Mouse (Mus musculus): ENCODE results near the gene Tmprss11g. TPM values are rescaled to one million over a fixed set of nuclear protein-coding genes. Genes with fewer than 3 reads are reported as not detected.

Gene Tmprss11g
- total RNA-seq (2014; fragmentation: Nextera tagmentation): not detected in 2 replicates
- not detected in 2 replicates for total RNA-seq (2017)

- no peak for ATAC-seq (replicated peaks; ENCODE audit: poor library complexity, severe bottlenecking)
Measured at GRCm38 (mm10) chr5:86518500-86518899, at the start of gene Tmprss11g. TSS of gene Tmprss11g (minus strand) at chr5:86518600.

- ATAC-seq (replicated peaks; ENCODE audit: poor library complexity, severe bottlenecking): no peak
Measured at GRCm38 (mm10) chr5:86546693-86547092, 28.3 kb upstream of the Tmprss11g start.

GRCm38 (mm10) chr5:86540601-86541000 lies 22.2 kb upstream of the Tmprss11g start:
- ATAC-seq (replicated peaks; ENCODE audit: poor library complexity, severe bottlenecking): no peak

GRCm38 (mm10) chr5:86528725-86529124 lies 10.3 kb upstream of the Tmprss11g start:
- ATAC-seq (replicated peaks; ENCODE audit: poor library complexity, severe bottlenecking): no peak

GRCm38 (mm10) chr5:86511538-86511937 lies 6.9 kb downstream of the Tmprss11g start:
- ATAC-seq (replicated peaks; ENCODE audit: poor library complexity, severe bottlenecking): no peak

GRCm38 (mm10) chr5:86493453-86493852 lies 24.9 kb downstream of the Tmprss11g start:
- ATAC-seq (replicated peaks; ENCODE audit: poor library complexity, severe bottlenecking): no peak

GRCm38 (mm10) chr5:86482562-86482961 lies 35.8 kb downstream of the Tmprss11g start:
- ATAC-seq (replicated peaks; ENCODE audit: poor library complexity, severe bottlenecking): no peak

GRCm38 (mm10) chr5:86482031-86482430 lies 36.4 kb downstream of the Tmprss11g start:
- ATAC-seq (replicated peaks; ENCODE audit: poor library complexity, severe bottlenecking): no peak

- ATAC-seq (replicated peaks; ENCODE audit: poor library complexity, severe bottlenecking): no peak
Measured at GRCm38 (mm10) chr5:86473859-86474258, 44.5 kb downstream of the Tmprss11g start.

- ATAC-seq (replicated peaks; ENCODE audit: poor library complexity, severe bottlenecking): no peak
Measured at GRCm38 (mm10) chr5:86468890-86469289, 49.5 kb downstream of the Tmprss11g start, which contains the start of gene Tmprss11a. TSS of gene Tmprss11a (minus strand) at chr5:86468990.

- ATAC-seq (replicated peaks; ENCODE audit: poor library complexity, severe bottlenecking): no peak
Measured at GRCm38 (mm10) chr5:86439306-86439705, 79.1 kb downstream of the Tmprss11g start.

GRCm38 (mm10) chr5:86438548-86438947 lies 79.9 kb downstream of the Tmprss11g start:
- ATAC-seq (replicated peaks; ENCODE audit: poor library complexity, severe bottlenecking): no peak

Other genes with a start within 250 kb of the Tmprss11g start
- gene Tmprss11c, start 229.3 kb downstream of the Tmprss11g start, total RNA-seq (2014; fragmentation: Nextera tagmentation): not detected in 2 replicates
- gene Tmprss11c, start 229.3 kb downstream of the Tmprss11g start, total RNA-seq (2017): not detected in 2 replicates
- gene Tmprss11d, start 145.2 kb downstream of the Tmprss11g start, total RNA-seq (2014; fragmentation: Nextera tagmentation): not detected in 2 replicates
- gene Tmprss11d, start 145.2 kb downstream of the Tmprss11g start, total RNA-seq (2017): not detected in 2 replicates
- not detected in 2 replicates for gene Tmprss11a, start 49.6 kb downstream of the Tmprss11g start, total RNA-seq (2014; fragmentation: Nextera tagmentation)
- not detected in 2 replicates for gene Tmprss11a, start 49.6 kb downstream of the Tmprss11g start, total RNA-seq (2017)
- not detected in 2 replicates for gene Tmprss11f, start 113.8 kb upstream of the Tmprss11g start, total RNA-seq (2014; fragmentation: Nextera tagmentation)
- not detected in 2 replicates for gene Tmprss11f, start 113.8 kb upstream of the Tmprss11g start, total RNA-seq (2017)
- not detected in 2 replicates for gene Tmprss11b, start 157.8 kb upstream of the Tmprss11g start, total RNA-seq (2014; fragmentation: Nextera tagmentation)
- gene Tmprss11b, start 157.8 kb upstream of the Tmprss11g start, total RNA-seq (2017): not detected in 2 replicates
- not detected in 2 replicates for gene Tmprss11e, start 227.2 kb upstream of the Tmprss11g start, total RNA-seq (2014; fragmentation: Nextera tagmentation)
- not detected in 2 replicates for gene Tmprss11e, start 227.2 kb upstream of the Tmprss11g start, total RNA-seq (2017)

Data from granulocyte monocyte progenitor cell, adult 5-6 weeks (primary cell).